Mouse (Mus musculus) forebrain, embryonic 12.5 days (tissue): Measurements from ENCODE around the gene Zfp385b. TPM values are rescaled to one million over a fixed set of nuclear protein-coding genes. Genes with fewer than 3 reads are reported as not detected.

Source experiments
- ATAC-seq: fragments of 200-750 bp; cut with Nextera tagmentation; 2 replicates; pipeline ENCODE4 v1.8.0; 2017; ENCODE audit warnings: moderate TSS enrichment; ENCODE audit not compliant: low FRiP score
- H3K27ac ChIP-seq: fragments of 300-500 bp; sonication (generic); 2 replicates; pipeline ENCODE4 v1.5.1; 2016; ENCODE audit warnings: mild to moderate bottlenecking
- H3K27me3 ChIP-seq: fragments of 300-500 bp; sonication (generic); 2 replicates; pipeline ENCODE4 v1.6.1; 2016; ENCODE audit warnings: mild to moderate bottlenecking
- H3K36me3 ChIP-seq: fragments of 300-500 bp; sonication (generic); replicated peaks from 2 replicates; pipeline ENCODE4 v1.6.1; 2016; ENCODE audit warnings: mild to moderate bottlenecking
- H3K4me1 ChIP-seq: fragments of 300-500 bp; sonication (generic); 2 replicates; pipeline ENCODE4 v1.6.1; 2016
- H3K4me2 ChIP-seq: fragments of 300-500 bp; sonication (generic); 2 replicates; pipeline ENCODE4 v1.6.1; 2016; ENCODE audit warnings: mild to moderate bottlenecking, moderate library complexity
- H3K4me3 ChIP-seq: fragments of 300-500 bp; sonication (generic); replicated peaks from 2 replicates; pipeline ENCODE4 v1.5.1; 2016; ENCODE audit warnings: mild to moderate bottlenecking
- H3K9ac ChIP-seq: fragments of 300-500 bp; sonication (generic); 2 replicates; pipeline ENCODE4 v1.6.1; 2016; ENCODE audit warnings: mild to moderate bottlenecking
- H3K9me3 ChIP-seq: fragments of 300-500 bp; sonication (generic); 2 replicates; pipeline ENCODE4 v1.6.1; 2016
- WGBS: fragments of 180-500 bp; shearing (Covaris S2); methylation state at CpG from one replicate; pipeline ENCODE4 v1.1.7; 2016; 5-methylcytosine and 5-hydroxymethylcytosine counted together
- polyA plus RNA-seq: library from polyadenylated mRNA; unstranded; fragments of >200 nt; fragmentation: Nextera tagmentation; extraction: Ambion mirVana; gene quantifications from 2 replicates; pipeline ENCODE4 v1.2.1, GENCODE M21; 2016

Zfp385b gene
- polyA plus RNA-seq, 1 experiment from 2014 or later = 2.9 TPM

GRCm38 (mm10) chr2:77556938-77557337, 262.5 kb downstream of the Zfp385b start:
- Histone ChIP-seq H3K4me3 (no peak overlapping the region), H3K4me2 (no peak overlapping the region), H3K9me3 (no peaks in the 10 kb centered on the region), H3K36me3 (no peaks in the 10 kb centered on the region), H3K27me3 (no peaks in the 10 kb centered on the region), H3K4me1 (0 out of 2 replicates have a peak, but pooled peaks cover 9% of the 10 kb centered on the region), H3K9ac (no peak overlapping the region), H3K27ac (0 out of 2 replicates have a peak overlapping the region, but pooled peaks have one; percentile 42)
- WGBS = 77% methylated on average over 4 of the region's 4 CpGs
- ATAC-seq = no peak

GRCm38 (mm10) chr2:77555980-77556379, 263.5 kb downstream of the Zfp385b start:
- H3K27me3 ChIP-seq = no peaks in the 10 kb centered on the region
- WGBS = 74% methylated on average over 7 of the region's 7 CpGs
- H3K36me3 ChIP-seq = no peaks in the 10 kb centered on the region
- H3K4me1 ChIP-seq = 0 out of 2 replicates have a peak, but pooled peaks cover 4% of the 10 kb centered on the region
- ATAC-seq = no peak
- no peak overlapping the region for H3K4me2 ChIP-seq
- H3K27ac ChIP-seq = no peak overlapping the region
- H3K9me3 ChIP-seq = no peaks in the 10 kb centered on the region
- H3K9ac ChIP-seq = no peak overlapping the region
- no peak overlapping the region for H3K4me3 ChIP-seq

- H3K4me3 ChIP-seq = no peak overlapping the region
- 0 out of 2 replicates have a peak, but pooled peaks cover 4% of the 10 kb centered on the region for H3K4me1 ChIP-seq
- no peak overlapping the region for H3K9ac ChIP-seq
- no peak overlapping the region for H3K4me2 ChIP-seq
- no peaks in the 10 kb centered on the region for H3K9me3 ChIP-seq
- no peaks in the 10 kb centered on the region for H3K27me3 ChIP-seq
- 55% methylated on average over 8 of the region's 8 CpGs for WGBS
- no peak overlapping the region for H3K27ac ChIP-seq
- ATAC-seq = no peak
- H3K36me3 ChIP-seq = no peaks in the 10 kb centered on the region
Measured at GRCm38 (mm10) chr2:77552675-77553074, 266.8 kb downstream of the Zfp385b start.

GRCm38 (mm10) chr2:77543388-77543787, 276.1 kb downstream of the Zfp385b start:
- H3K9ac ChIP-seq = no peak overlapping the region
- no peak for ATAC-seq
- H3K4me1 ChIP-seq = no peaks in the 10 kb centered on the region
- no peaks in the 10 kb centered on the region for H3K36me3 ChIP-seq
- H3K27me3 ChIP-seq = no peaks in the 10 kb centered on the region
- no peak overlapping the region for H3K4me2 ChIP-seq
- 59% methylated on average over 1 of the region's 1 CpGs for WGBS
- H3K27ac ChIP-seq = no peak overlapping the region
- H3K4me3 ChIP-seq = no peak overlapping the region
- no peaks in the 10 kb centered on the region for H3K9me3 ChIP-seq

- Histone ChIP-seq H3K36me3 (no peaks in the 10 kb centered on the region), H3K9me3 (no peaks in the 10 kb centered on the region), H3K4me2 (no peak overlapping the region), H3K27me3 (no peaks in the 10 kb centered on the region), H3K27ac (no peak overlapping the region), H3K4me1 (no peaks in the 10 kb centered on the region), H3K4me3 (no peak overlapping the region), H3K9ac (no peak overlapping the region)
- ATAC-seq = no peak
- 69% methylated on average over 2 of the region's 2 CpGs for WGBS
Measured at GRCm38 (mm10) chr2:77542605-77543004, 276.8 kb downstream of the Zfp385b start.

- H3K36me3 ChIP-seq = no peaks in the 10 kb centered on the region
- no peaks in the 10 kb centered on the region for H3K4me1 ChIP-seq
- no peak overlapping the region for H3K27ac ChIP-seq
- H3K9ac ChIP-seq = no peak overlapping the region
- WGBS = 89% methylated on average over 4 of the region's 4 CpGs
- no peak overlapping the region for H3K4me3 ChIP-seq
- no peak for ATAC-seq
- H3K4me2 ChIP-seq = no peak overlapping the region
- H3K9me3 ChIP-seq = no peaks in the 10 kb centered on the region
- no peaks in the 10 kb centered on the region for H3K27me3 ChIP-seq
Measured at GRCm38 (mm10) chr2:77541681-77542080, 277.8 kb downstream of the Zfp385b start.

GRCm38 (mm10) chr2:77540860-77541259, 278.6 kb downstream of the Zfp385b start:
- Histone ChIP-seq H3K36me3 (no peaks in the 10 kb centered on the region), H3K9ac (no peak overlapping the region), H3K4me1 (no peaks in the 10 kb centered on the region), H3K4me2 (no peak overlapping the region), H3K9me3 (no peaks in the 10 kb centered on the region), H3K27me3 (no peaks in the 10 kb centered on the region), H3K27ac (no peak overlapping the region), H3K4me3 (no peak overlapping the region)
- ATAC-seq = no peak
- 88% methylated on average over 3 of the region's 3 CpGs for WGBS

GRCm38 (mm10) chr2:77536556-77536955, 282.9 kb downstream of the Zfp385b start:
- ATAC-seq = no peak
- Histone ChIP-seq H3K27me3 (no peaks in the 10 kb centered on the region), H3K4me3 (no peak overlapping the region), H3K27ac (no peak overlapping the region), H3K9ac (no peak overlapping the region), H3K36me3 (no peaks in the 10 kb centered on the region), H3K9me3 (no peaks in the 10 kb centered on the region), H3K4me1 (no peaks in the 10 kb centered on the region), H3K4me2 (no peak overlapping the region)
- WGBS = 93% methylated on average over 3 of the region's 3 CpGs

- Histone ChIP-seq H3K9me3 (no peaks in the 10 kb centered on the region), H3K4me2 (no peak overlapping the region), H3K9ac (no peak overlapping the region), H3K4me1 (no peaks in the 10 kb centered on the region), H3K27me3 (no peaks in the 10 kb centered on the region), H3K4me3 (no peak overlapping the region), H3K36me3 (no peaks in the 10 kb centered on the region), H3K27ac (no peak overlapping the region)
- 88% methylated on average over 7 of the region's 7 CpGs for WGBS
- no peak for ATAC-seq
Measured at GRCm38 (mm10) chr2:77528079-77528752, 291.2 kb downstream of the Zfp385b start.

GRCm38 (mm10) chr2:77527616-77528015, 291.8 kb downstream of the Zfp385b start:
- ATAC-seq = no peak
- Histone ChIP-seq H3K27ac (no peak overlapping the region), H3K4me1 (no peaks in the 10 kb centered on the region), H3K9ac (no peak overlapping the region), H3K4me3 (no peak overlapping the region), H3K27me3 (no peaks in the 10 kb centered on the region), H3K9me3 (no peaks in the 10 kb centered on the region), H3K4me2 (no peak overlapping the region), H3K36me3 (no peaks in the 10 kb centered on the region)
- WGBS = 83% methylated on average over 6 of the region's 6 CpGs

GRCm38 (mm10) chr2:77526803-77527202, 292.6 kb downstream of the Zfp385b start:
- Histone ChIP-seq H3K36me3 (no peaks in the 10 kb centered on the region), H3K27me3 (no peaks in the 10 kb centered on the region), H3K9ac (no peak overlapping the region), H3K27ac (no peak overlapping the region), H3K4me3 (no peak overlapping the region), H3K4me1 (no peaks in the 10 kb centered on the region), H3K4me2 (no peak overlapping the region), H3K9me3 (no peaks in the 10 kb centered on the region)
- no peak for ATAC-seq
- 84% methylated on average over 4 of the region's 4 CpGs for WGBS

- Histone ChIP-seq H3K27me3 (no peaks in the 10 kb centered on the region), H3K27ac (no peak overlapping the region), H3K9ac (no peak overlapping the region), H3K4me2 (no peak overlapping the region), H3K4me3 (no peak overlapping the region), H3K9me3 (no peaks in the 10 kb centered on the region), H3K36me3 (no peaks in the 10 kb centered on the region), H3K4me1 (no peaks in the 10 kb centered on the region)
- ATAC-seq = no peak
- 80% methylated on average over 5 of the region's 5 CpGs for WGBS
Measured at GRCm38 (mm10) chr2:77526301-77526700, 293.1 kb downstream of the Zfp385b start.

- H3K4me2 ChIP-seq = no peak overlapping the region
- no peak overlapping the region for H3K9ac ChIP-seq
- no peaks in the 10 kb centered on the region for H3K27me3 ChIP-seq
- H3K27ac ChIP-seq = no peak overlapping the region
- no peaks in the 10 kb centered on the region for H3K36me3 ChIP-seq
- no peak overlapping the region for H3K4me3 ChIP-seq
- WGBS = 74% methylated on average over 4 of the region's 4 CpGs
- H3K9me3 ChIP-seq = no peaks in the 10 kb centered on the region
- H3K4me1 ChIP-seq = peaks cover 9% of the 10 kb centered on the region
- ATAC-seq = no peak
Measured at GRCm38 (mm10) chr2:77522223-77522622, 297.2 kb downstream of the Zfp385b start.
